Mouse (Mus musculus) embryonic stem cell, embryonic (primary cell): ENCODE measurements around the gene Olfr211.
"Not testable (repeated sequence)": the region's sequence is repeated elsewhere in the genome, so short reads cannot be mapped to it uniquely, and the experiment has no call there.

ENCODE experiments used
- CTCF ChIA-PET, 4 experiments: fragments of 300-600 bp in 2 of 4; fragments of 350-600 bp in 2 of 4; sonication (Branson Sonifier 250); formaldehyde crosslinking; loops; one replicate each; lab custom pipeline; 2022; ENCODE audit warnings: inconsistent platforms in 2 of 4; lab: Charles Lee
- POLR2A ChIA-PET, 4 experiments: fragments of 300-600 bp in 2 of 4; fragments of 350-600 bp in 2 of 4; sonication (Branson Sonifier 250); formaldehyde crosslinking; loops; one replicate each; lab custom pipeline; 2022; ENCODE audit warnings: antibody characterized with exemption in 4 of 4, inconsistent platforms in 1 of 4; lab: Charles Lee

The Olfr211 gene

GRCm38 (mm10) chr6:116488791-116489190 lies at the start of gene Olfr211:
Gene Olfr211 (plus strand): TSS chr6:116489091.
- CTCF ChIA-PET = no interaction called here
- POLR2A ChIA-PET = no interaction called here

- CTCF ChIA-PET = no interaction called here
- POLR2A ChIA-PET = interaction anchor here in 1 of 4 experiments (0.6 kb wide), 1 partner anchor 140 kb away, joined by 7 read pairs; no protein-coding TSS in a partner anchor
These were observed 49.4 kb upstream of the Olfr211 start for GRCm38 (mm10) chr6:116439531-116439930.

DNA sequence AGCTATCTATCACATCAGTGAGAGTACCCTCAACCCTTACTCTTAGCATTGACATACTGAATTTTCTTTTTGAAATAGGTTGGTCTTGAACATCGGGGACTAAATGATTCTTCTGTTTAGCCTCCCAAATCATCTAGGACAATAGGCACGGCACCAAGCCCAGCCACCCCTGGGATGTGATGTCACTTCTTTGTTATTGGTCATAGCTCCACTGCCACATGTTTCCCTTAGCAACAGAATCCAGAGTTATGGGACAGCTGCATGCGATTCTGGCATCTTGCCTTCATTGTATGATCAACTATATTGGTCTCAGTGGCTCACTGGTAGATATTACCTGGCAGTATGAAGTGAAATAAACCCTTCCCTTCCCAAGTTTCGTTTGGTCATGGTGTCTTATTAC lies 48.4 kb upstream of the Olfr211 start:
- ChIA-PET POLR2A (no interaction called here), CTCF (interaction anchor here in 1 of 4 experiments (0.7 kb wide), 1 partner anchor 232 kb away, joined by 3 read pairs; no protein-coding TSS in a partner anchor)

DNA sequence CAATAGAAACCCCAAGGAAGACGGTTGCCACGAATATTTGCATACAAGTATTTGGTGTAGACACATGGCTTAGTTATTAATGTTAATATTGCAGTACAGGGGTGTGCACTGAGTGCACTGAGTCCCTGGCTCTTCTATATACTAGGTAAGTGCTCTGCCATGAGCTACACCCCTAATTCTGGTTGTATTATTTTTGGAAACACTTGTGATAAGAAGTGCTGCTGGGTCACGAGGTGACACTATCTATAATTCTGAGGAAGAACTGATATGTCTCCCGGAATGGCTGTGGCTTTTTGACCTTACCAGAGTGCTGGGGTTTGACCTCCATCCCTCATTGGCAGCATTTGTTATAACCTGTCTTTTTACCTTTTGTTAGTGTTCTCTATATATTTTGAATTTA lies 48.0 kb upstream of the Olfr211 start:
- CTCF ChIA-PET = no interaction called here
- POLR2A ChIA-PET = no interaction called here

- ChIA-PET CTCF (interaction anchor here in 1 of 4 experiments (1.2 kb wide), 1 partner anchor 12 kb away, joined by 3 read pairs; no protein-coding TSS in a partner anchor), POLR2A (interaction anchor here in 1 of 4 experiments (0.5 kb wide), 1 partner anchor 89 kb away, joined by 3 read pairs; no protein-coding TSS in a partner anchor)
These were observed 33.1 kb upstream of the Olfr211 start for GRCm38 (mm10) chr6:116455781-116456180.

- ChIA-PET POLR2A (no interaction called here), CTCF (interaction anchor here in 2 of 4 experiments (0.6 to 1.2 kb wide), 2 partner anchors 11 to 182 kb away, joined by 3 read pairs; no protein-coding TSS in a partner anchor)
These were observed 32.4 kb upstream of the Olfr211 start for GRCm38 (mm10) chr6:116456482-116456881.

GRCm38 (mm10) chr6:116458728-116459127 lies 30.2 kb upstream of the Olfr211 start:
- CTCF ChIA-PET = no interaction called here
- POLR2A ChIA-PET = no interaction called here

DNA sequence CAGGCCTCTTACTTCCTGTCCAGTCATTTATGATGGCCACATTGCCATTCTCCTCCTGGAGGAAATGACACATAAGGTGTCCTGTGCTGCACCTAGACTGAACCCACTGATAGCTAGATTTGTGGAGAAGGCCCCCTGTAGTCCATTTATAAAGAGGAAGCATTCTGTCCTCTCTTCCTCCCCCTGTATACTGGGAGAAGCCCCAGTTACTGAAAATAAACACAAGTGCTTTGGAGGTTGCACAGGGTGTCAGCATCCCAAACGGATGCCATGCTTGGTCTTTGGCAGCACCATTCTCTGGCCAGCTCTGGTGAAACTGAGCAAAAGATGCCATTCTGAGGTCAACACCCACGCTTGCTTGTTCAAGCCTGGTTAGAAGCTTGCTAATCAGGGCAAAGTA lies 29.7 kb upstream of the Olfr211 start:
- CTCF ChIA-PET = no interaction called here
- POLR2A ChIA-PET = no interaction called here

DNA sequence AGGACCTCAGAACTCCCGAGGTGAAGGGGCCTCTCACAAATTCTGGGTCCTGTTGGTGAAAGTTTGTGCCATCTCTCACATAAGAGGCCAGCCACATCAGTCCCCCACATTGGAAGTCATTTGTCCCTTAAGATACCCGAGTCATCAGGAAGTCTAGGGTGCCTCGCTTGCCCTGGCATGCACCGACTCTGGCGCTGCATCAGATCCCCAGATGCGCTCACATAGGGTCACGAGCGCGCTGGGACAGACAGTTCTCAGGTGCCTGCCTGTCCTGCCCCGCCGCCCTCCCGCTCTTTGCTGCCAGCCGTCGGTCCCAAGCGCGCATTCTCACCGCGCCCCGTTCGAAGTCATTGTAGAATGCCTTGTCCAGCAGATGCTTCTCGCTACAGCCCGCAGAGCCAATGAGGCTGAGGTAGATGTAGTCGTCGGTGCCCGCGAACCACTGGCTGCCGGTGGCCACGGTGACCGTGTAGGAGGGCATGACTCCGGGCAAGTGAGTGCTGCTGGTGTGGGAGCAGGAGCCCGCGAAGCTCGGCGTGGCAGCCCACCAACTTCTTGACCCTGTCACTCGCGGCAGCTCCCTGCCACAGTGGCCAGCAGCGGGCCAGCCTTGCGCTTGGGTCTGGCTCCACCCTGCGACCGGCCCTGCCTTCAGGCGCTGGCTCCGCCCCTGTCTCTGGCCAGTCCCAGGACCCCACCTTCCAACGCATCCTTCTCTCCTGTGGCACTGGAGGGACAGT lies 28.2 kb upstream of the Olfr211 start, which contains the start of gene Alox5:
Alox5 (minus strand) TSS at position 635 of the 740 bp plus-strand sequence.
- CTCF ChIA-PET = no interaction called here
- POLR2A ChIA-PET = interaction anchor here in 1 of 4 experiments (1.4 kb wide), 1 partner anchor 9 kb away, joined by 6 read pairs; no protein-coding TSS in a partner anchor

DNA sequence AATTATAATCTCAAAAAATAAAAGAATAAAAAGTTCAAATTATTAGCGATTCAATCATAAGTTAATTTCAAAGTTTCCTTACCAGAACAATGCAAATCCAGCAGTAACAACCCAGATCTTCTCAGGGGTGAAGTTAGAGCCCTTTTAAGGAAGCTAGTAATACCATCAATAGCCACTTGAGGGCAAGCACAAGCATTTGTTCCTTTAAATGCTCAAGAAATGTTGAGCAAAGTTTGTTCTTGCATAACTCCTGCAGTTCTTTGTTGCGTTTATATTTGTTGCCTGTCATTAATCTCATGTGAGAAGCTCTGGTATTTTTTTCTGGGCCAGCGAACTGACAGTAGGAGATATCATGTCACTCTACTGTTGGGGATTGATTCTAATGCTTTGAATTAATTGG lies 20.8 kb upstream of the Olfr211 start:
- POLR2A ChIA-PET = interaction anchor here in 1 of 4 experiments (0.7 kb wide), 1 partner anchor 158 kb away, joined by 4 read pairs; no protein-coding TSS in a partner anchor
- CTCF ChIA-PET = interaction anchor here (0.5 to 1.4 kb wide), 10 partner anchors 12 to 1193 kb away, joined by 3 to 9 read pairs (median 4); partner anchors contain the start of gene Zfand4 (in 1 of the 4)

DNA sequence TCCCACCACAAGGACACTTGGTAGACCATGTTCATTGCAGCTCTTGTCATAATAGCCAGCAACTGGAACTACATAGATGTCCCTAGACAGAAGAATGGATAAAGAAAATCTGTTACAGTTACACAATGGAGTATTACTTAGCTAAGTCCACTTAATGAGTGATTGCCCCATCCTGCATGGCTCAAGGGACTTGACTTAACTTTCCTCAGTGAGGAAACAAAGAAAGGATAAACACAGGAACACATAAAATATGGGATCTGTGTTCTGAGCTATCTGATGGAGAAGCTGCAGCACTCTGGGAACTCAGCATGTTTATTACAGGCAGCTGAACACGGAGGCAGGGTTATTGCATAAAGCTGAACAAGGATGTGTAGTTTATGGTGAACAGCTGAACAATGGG lies 3.8 kb upstream of the Olfr211 start:
- ChIA-PET POLR2A (no interaction called here), CTCF (no interaction called here)

GRCm38 (mm10) chr6:116486833-116487232 lies 2.1 kb upstream of the Olfr211 start:
- ChIA-PET CTCF (no interaction called here), POLR2A (interaction anchor here in 1 of 4 experiments (0.7 kb wide), 2 partner anchors 502 to 734 kb away, joined by 3 to 4 read pairs; no protein-coding TSS in a partner anchor)

DNA sequence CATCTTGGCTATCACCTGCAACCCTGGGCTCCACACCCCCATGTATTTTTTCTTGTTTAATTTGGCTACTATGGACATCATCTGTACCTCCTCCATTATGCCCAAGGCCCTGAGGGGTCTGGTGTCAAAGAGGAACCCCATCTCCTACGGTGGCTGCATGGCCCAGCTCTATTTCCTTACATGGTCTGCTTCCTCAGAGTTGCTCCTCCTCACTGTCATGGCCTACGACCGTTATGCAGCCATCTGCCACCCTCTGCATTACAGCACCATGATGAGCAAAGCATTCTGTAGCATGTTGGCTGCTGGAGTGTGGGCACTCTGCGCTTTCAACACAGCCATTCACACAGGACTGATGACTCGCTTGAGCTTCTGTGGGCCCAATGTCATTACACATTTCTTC lies 4.9 kb downstream of the Olfr211 start:
- POLR2A ChIA-PET = interaction anchor here in 1 of 4 experiments (0.5 kb wide), 1 partner anchor 1150 kb away, joined by 3 read pairs; no protein-coding TSS in a partner anchor
- CTCF ChIA-PET = no interaction called here

GRCm38 (mm10) chr6:116495960-116496359 lies 7.1 kb downstream of the Olfr211 start:
- POLR2A ChIA-PET = no interaction called here
- CTCF ChIA-PET = no interaction called here

GRCm38 (mm10) chr6:116506302-116507003 lies 17.6 kb downstream of the Olfr211 start, which contains the start of gene Olfr212:
Gene Olfr212 (plus strand): TSS chr6:116506516.
- POLR2A ChIA-PET, CTCF ChIA-PET: not testable (repeated sequence)

- ChIA-PET POLR2A (no interaction called here), CTCF (no interaction called here)
These were observed 25.9 kb downstream of the Olfr211 start for GRCm38 (mm10) chr6:116514832-116515231.

- CTCF ChIA-PET = no interaction called here
- POLR2A ChIA-PET = no interaction called here
These were observed 49.3 kb downstream of the Olfr211 start, which contains the start of gene Olfr213 for GRCm38 (mm10) chr6:116538156-116538555. Gene Olfr213 (plus strand): TSS chr6:116538456.

DNA sequence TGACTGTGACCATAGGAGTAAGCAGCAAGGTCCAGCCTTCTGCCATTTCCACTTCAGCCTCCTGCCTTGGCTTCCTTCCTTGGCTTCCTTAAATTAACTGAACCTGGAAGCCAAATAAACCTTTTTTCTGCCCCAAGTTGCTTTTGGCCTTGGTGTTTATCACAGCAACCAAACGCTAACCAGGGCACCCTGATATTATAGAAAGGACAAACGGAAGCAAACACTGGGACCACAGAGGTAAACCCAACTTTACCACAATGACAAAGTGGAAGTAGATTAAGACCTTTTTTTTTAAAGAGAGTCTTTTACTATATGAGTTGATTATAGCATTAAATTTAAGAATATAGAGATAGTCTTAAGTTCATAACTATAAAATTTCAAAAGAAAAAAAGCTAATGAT lies 53.6 kb downstream of the Olfr211 start:
- POLR2A ChIA-PET = no interaction called here

More for the DNA sequence above, 53.6 kb downstream of the Olfr211 start:
- CTCF ChIA-PET = no interaction called here
